Mouse (Mus musculus): Measurements from ENCODE around the gene Sec14l2. TPM values are rescaled to one million over a fixed set of nuclear protein-coding genes. Genes with fewer than 3 reads are reported as not detected.

The Sec14l2 gene
- polyA plus RNA-seq, 1 experiment, result 0.67 TPM

DNA sequence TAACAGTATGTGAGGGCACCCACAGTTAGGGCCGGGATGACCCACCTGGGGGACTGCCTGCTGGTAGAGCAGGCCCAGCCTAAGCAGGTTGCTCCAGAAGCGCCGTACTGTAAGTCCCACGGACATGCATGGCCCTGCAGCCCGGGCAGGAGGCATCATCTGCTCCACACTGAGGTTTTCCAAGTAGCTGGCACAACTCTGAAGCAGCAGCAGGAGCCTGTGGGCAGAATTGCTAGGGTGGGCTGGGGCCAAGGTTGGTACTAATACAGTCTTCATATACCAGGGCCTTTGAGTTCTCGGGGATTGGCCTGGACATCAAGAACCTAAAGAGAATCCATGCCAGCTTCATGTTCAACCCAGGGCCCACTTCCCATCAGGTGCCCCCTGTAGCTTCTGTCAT, 26.7 kb upstream of the Sec14l2 start:
- TF ChIP-seq GATA1 (IDR thresholded peaks at IDR 0.05; ENCODE audit: low read length), result no peak
- no peak for TF ChIP-seq TAL1 (IDR thresholded peaks at IDR 0.05; ENCODE audit: low read length)
- Histone ChIP-seq H3K27me3 (ENCODE audit: control insufficient read depth) (no peaks in the 10 kb centered on the region), H3K4me3 (replicated peaks) (no peak overlapping the region), H3K9me3 (ENCODE audit: control insufficient read depth, low read length) (peaks cover 4% of the 10 kb centered on the region; the same call in 1 of the 2 replicates), H3K36me3 (ENCODE audit: control insufficient read depth) (no peaks in the 10 kb centered on the region; the same call in 1 of the 2 replicates), H3K4me1 (ENCODE audit: control insufficient read depth) (no peaks in the 10 kb centered on the region; the same call in 1 of the 2 replicates)

DNA sequence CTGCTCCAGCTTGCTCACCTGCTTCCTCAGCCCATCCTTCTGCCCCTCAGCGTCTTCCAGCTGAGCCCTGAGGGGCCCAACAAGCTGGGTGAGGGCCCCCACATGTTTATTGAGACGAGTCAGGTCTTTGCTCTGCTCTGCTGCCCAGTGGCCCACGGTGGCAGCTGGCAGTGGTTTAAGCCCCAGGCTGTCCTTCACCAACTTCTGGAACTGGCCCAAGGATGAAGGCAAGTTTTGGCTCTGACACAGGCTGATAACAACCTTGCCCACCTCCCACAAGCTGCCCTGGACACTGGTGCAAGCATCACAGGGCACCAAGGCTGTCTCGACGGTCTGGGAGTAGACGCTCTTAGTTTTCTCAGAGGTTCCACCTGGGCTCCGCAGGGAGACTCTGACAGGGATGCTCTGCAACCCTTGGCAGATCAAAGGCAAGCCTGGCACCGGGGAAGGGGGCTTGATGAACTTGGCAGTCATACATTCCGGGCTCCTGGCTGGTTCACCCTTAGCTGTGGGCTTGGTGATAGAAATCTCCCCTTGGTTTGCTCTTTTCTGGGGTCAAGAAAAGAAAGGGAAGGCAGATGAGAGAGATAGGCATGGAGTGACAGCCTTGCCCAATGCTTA, 25.4 kb upstream of the Sec14l2 start:
- Histone ChIP-seq H3K4me1 (ENCODE audit: control insufficient read depth) (no peaks in the 10 kb centered on the region), H3K36me3 (ENCODE audit: control insufficient read depth) (peaks cover 3% of the 10 kb centered on the region), H3K9me3 (ENCODE audit: control insufficient read depth, low read length) (no peaks in the 10 kb centered on the region), H3K27me3 (ENCODE audit: control insufficient read depth) (no peaks in the 10 kb centered on the region), H3K4me3 (replicated peaks) (no peak overlapping the region)
- TF ChIP-seq GATA1 (IDR thresholded peaks at IDR 0.05; ENCODE audit: low read length) (no peak), TAL1 (IDR thresholded peaks at IDR 0.05; ENCODE audit: low read length) (no peak)

DNA sequence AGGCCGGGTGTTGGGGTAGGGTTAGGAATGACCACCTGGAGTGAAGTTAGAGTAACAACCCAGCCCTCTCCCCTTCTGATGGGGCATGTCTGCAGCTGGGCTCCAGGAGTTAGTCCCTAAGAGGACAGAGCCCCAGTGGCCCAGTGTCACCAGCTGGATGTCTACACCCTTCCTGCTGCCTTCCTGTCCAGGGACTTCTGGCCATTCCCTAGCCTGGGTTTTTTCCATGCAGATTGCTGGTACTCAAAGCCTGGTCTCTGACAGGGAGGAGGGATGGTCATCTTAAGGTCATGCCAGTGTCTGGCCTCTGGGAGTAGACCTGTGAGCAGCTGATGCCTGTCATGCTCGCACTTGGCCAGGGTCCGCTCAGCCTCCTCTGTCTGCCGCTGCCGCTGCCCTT, 24.9 kb upstream of the Sec14l2 start:
- Histone ChIP-seq H3K4me3 (replicated peaks) (no peak overlapping the region), H3K4me1 (ENCODE audit: control insufficient read depth) (no peaks in the 10 kb centered on the region), H3K27me3 (ENCODE audit: control insufficient read depth) (no peaks in the 10 kb centered on the region), H3K36me3 (ENCODE audit: control insufficient read depth) (peaks cover 8% of the 10 kb centered on the region), H3K9me3 (ENCODE audit: control insufficient read depth, low read length) (no peaks in the 10 kb centered on the region)
- TF ChIP-seq GATA1 (IDR thresholded peaks at IDR 0.05; ENCODE audit: low read length), result no peak
- no peak for TF ChIP-seq TAL1 (IDR thresholded peaks at IDR 0.05; ENCODE audit: low read length)

DNA sequence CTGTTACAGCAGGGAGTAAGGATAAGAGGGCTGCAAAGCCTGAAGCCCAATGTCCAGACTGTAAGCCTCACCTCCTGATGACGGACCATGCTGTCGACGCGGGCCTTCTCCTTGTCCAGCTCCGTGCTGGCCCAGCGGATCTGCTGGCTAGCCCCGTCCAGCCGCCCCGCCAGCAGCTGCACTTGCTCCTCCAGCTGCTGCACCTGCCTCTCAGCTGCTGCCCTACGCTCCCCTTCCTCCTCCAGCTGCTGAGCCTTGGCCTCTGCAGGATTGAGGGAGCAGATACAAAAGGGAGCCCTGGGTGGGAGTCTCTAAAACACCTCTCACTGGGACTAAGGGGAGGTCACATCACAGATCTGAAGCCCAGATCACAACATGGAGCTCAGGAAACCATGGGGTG, 23.9 kb upstream of the Sec14l2 start:
- Histone ChIP-seq H3K36me3 (ENCODE audit: control insufficient read depth) (peaks cover 17% of the 10 kb centered on the region), H3K9me3 (ENCODE audit: control insufficient read depth, low read length) (no peaks in the 10 kb centered on the region), H3K4me3 (replicated peaks) (no peak overlapping the region), H3K27me3 (ENCODE audit: control insufficient read depth) (no peaks in the 10 kb centered on the region), H3K4me1 (ENCODE audit: control insufficient read depth) (no peaks in the 10 kb centered on the region)
- TF ChIP-seq TAL1 (IDR thresholded peaks at IDR 0.05; ENCODE audit: low read length) (no peak), GATA1 (IDR thresholded peaks at IDR 0.05; ENCODE audit: low read length) (no peak)

DNA sequence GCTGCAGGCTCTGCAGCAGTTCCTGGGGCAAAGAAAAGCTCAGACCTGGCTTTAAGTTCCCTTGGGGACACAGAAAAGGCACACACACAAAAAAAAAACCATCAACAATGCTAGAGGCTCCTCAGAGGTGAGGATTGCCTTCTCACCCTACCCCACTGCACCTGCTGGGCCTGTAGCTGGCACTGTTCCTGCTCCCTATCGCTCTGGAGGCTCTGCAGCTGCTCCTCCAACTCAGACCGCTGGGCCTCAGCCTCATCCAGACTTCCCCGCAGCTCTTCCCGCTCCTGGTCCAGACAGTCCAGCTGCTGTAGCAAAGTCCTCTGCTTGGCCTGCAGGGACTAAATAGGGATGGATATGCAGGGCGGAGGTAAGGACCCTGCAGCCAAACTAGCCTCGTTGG, 23.2 kb upstream of the Sec14l2 start:
- no peak for TF ChIP-seq TAL1 (IDR thresholded peaks at IDR 0.05; ENCODE audit: low read length)
- no peak for TF ChIP-seq GATA1 (IDR thresholded peaks at IDR 0.05; ENCODE audit: low read length)
- Histone ChIP-seq H3K4me1 (ENCODE audit: control insufficient read depth) (no peaks in the 10 kb centered on the region), H3K27me3 (ENCODE audit: control insufficient read depth) (no peaks in the 10 kb centered on the region), H3K9me3 (ENCODE audit: control insufficient read depth, low read length) (no peaks in the 10 kb centered on the region), H3K4me3 (replicated peaks) (no peak overlapping the region), H3K36me3 (ENCODE audit: control insufficient read depth) (peaks cover 24% of the 10 kb centered on the region)

DNA sequence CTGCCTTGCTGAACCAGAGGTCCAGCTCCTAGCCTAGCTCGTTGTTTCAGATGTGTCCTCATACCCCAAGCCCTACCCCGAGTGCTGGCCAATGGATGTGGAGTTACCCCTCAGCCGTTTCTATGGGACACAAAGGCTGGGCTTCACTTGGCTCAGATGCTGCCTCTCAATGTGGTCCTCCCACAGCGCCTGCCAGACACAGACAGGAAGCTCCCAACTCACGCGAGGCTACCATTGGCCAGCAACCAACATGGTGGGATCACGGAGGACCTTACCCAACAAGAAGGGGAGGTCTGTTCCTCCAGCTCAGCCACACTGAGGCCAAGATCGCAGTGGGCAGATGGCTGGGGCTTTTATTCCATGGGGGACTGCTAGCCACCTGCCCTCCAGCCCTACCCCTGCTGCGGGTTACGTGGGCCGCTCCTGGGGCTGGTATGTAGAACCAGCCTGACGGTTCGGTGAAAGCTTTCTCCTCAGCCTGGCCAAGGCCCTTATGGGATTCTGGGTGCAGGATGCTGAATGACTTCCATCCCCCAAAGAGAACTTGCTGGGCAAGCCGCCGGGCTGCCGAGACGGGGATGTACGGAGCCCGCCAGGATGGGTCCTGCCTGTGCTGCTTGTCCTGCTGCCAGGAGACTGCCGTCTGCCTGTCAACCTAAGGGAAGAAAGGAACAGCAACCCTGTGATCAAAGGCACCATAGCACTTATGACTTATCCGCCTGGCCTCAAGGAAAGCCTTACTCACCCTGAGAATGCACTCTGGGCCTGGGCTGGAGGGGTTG, 20.3 kb upstream of the Sec14l2 start:
- peaks cover 48% of the 10 kb centered on the region for H3K36me3 ChIP-seq (ENCODE audit: control insufficient read depth)
- no peak overlapping the region for H3K4me3 ChIP-seq (replicated peaks)

DNA sequence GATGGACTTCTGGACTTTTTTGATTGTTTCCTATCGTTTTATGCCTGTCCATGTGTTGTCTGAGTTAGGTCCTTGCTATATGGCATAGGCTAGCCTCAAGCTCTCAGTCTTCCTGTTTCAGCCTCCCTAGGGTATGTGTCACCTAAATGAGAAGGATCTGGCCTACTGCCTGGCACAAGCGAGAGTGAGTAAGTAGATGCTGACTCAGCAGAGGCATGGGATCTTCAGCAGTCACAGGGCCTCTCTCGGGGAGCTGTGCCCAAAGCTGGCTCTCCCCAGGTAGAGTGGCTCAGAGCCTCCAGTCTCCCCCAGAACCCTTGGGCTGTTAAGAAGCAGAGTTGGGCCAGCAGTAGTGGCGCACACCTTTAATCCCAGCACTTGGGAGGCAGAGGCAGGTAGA, 19.1 kb upstream of the Sec14l2 start:
- peaks cover 2% of the 10 kb centered on the region; the same call in 1 of the 2 replicates for H3K4me1 ChIP-seq (ENCODE audit: control insufficient read depth)
- H3K36me3 ChIP-seq (ENCODE audit: control insufficient read depth), result peaks cover 59% of the 10 kb centered on the region
- TF ChIP-seq TAL1 (IDR thresholded peaks at IDR 0.05; ENCODE audit: low read length) (no peak), GATA1 (IDR thresholded peaks at IDR 0.05; ENCODE audit: low read length) (no peak)
- H3K27me3 ChIP-seq (ENCODE audit: control insufficient read depth), result no peaks in the 10 kb centered on the region
- H3K4me3 ChIP-seq (replicated peaks), result no peak overlapping the region
- no peaks in the 10 kb centered on the region for H3K9me3 ChIP-seq (ENCODE audit: control insufficient read depth, low read length)

More for the DNA sequence above, 20.3 kb upstream of the Sec14l2 start:
- no peak for TF ChIP-seq GATA1 (IDR thresholded peaks at IDR 0.05; ENCODE audit: low read length)
- no peak for TF ChIP-seq TAL1 (IDR thresholded peaks at IDR 0.05; ENCODE audit: low read length)
- Histone ChIP-seq H3K4me1 (ENCODE audit: control insufficient read depth) (no peaks in the 10 kb centered on the region), H3K9me3 (ENCODE audit: control insufficient read depth, low read length) (no peaks in the 10 kb centered on the region), H3K27me3 (ENCODE audit: control insufficient read depth) (no peaks in the 10 kb centered on the region)

DNA sequence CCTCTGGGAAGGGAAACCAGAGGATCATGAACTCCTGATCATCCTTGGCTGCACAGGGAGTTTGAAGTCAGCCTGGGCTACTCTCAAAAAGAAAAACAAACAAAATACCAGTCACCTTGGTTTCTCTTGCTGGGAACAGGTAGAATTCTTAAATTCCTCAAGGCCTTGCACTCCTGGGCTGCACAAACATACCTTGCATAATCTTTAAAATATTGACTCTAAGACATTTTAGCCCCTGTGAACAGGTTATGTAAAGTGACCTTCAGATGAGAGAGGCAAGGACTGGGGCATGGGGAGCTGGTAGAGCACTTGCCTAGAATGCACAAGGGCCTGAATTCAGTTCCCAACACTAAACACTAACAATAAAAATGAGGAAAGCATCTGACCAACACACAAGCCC, 18.3 kb upstream of the Sec14l2 start:
- no peaks in the 10 kb centered on the region for H3K27me3 ChIP-seq (ENCODE audit: control insufficient read depth)
- no peak for TF ChIP-seq TAL1 (IDR thresholded peaks at IDR 0.05; ENCODE audit: low read length)
- TF ChIP-seq GATA1 (IDR thresholded peaks at IDR 0.05; ENCODE audit: low read length), result no peak
- peaks cover 68% of the 10 kb centered on the region for H3K36me3 ChIP-seq (ENCODE audit: control insufficient read depth)

DNA sequence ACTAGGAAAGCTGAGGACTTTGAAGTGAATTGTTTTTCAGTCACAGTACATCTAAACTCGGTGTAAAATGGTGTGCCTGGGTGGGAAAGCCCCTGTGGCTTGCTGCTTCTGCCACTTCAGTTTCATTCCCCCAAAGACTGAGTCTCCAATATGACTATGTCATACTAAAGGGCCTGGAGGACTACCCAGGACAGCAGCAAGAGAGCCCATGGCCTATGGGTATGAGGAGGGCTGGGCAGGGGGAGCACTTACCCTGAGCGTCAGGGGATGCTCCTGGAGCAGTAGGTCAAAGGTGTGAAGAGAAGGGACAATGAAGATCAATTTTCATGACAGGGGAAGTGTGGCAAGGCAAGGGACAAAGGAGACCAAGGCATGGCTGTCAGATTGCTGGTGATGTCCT, 15.7 kb upstream of the Sec14l2 start:
- Histone ChIP-seq H3K36me3 (ENCODE audit: control insufficient read depth) (peaks cover 70% of the 10 kb centered on the region), H3K4me1 (ENCODE audit: control insufficient read depth) (peaks cover 26% of the 10 kb centered on the region), H3K9me3 (ENCODE audit: control insufficient read depth, low read length) (no peaks in the 10 kb centered on the region), H3K4me3 (replicated peaks) (no peak overlapping the region), H3K27me3 (ENCODE audit: control insufficient read depth) (no peaks in the 10 kb centered on the region)
- TF ChIP-seq GATA1 (IDR thresholded peaks at IDR 0.05; ENCODE audit: low read length) (no peak), TAL1 (IDR thresholded peaks at IDR 0.05; ENCODE audit: low read length) (no peak)

More for the DNA sequence above, 18.3 kb upstream of the Sec14l2 start:
- H3K9me3 ChIP-seq (ENCODE audit: control insufficient read depth, low read length), result no peaks in the 10 kb centered on the region
- H3K4me1 ChIP-seq (ENCODE audit: control insufficient read depth), result peaks cover 6% of the 10 kb centered on the region
- no peak overlapping the region for H3K4me3 ChIP-seq (replicated peaks)
